Mouse (Mus musculus) kidney, embryonic 15.5 days (tissue): Measurements from ENCODE around the gene Avil. TPM values are rescaled to one million over a fixed set of nuclear protein-coding genes. Genes with fewer than 3 reads are reported as not detected.
"Not testable (repeated sequence)": the region's sequence is repeated elsewhere in the genome, so short reads cannot be mapped to it uniquely, and the experiment has no call there.

Source experiments
- ATAC-seq: fragments of 200-750 bp; cut with Nextera tagmentation; replicated peaks from 2 replicates; pipeline ENCODE4 v1.8.0; 2017; ENCODE audit warnings: moderate TSS enrichment; ENCODE audit not compliant: low FRiP score
- H3K27ac ChIP-seq: fragments of 300-500 bp; sonication (generic); 2 replicates; pipeline ENCODE4 v1.5.1; 2015; ENCODE audit warnings: mild to moderate bottlenecking, inconsistent platforms
- H3K27me3 ChIP-seq: fragments of 300-500 bp; sonication (generic); 2 replicates; pipeline ENCODE4 v1.6.1; 2015; ENCODE audit warnings: inconsistent platforms
- H3K36me3 ChIP-seq: fragments of 300-500 bp; sonication (generic); 2 replicates; pipeline ENCODE4 v1.6.1; 2015; ENCODE audit warnings: inconsistent platforms
- H3K4me1 ChIP-seq: fragments of 300-500 bp; sonication (generic); 2 replicates; pipeline ENCODE4 v1.6.1; 2015; ENCODE audit warnings: inconsistent platforms
- H3K4me2 ChIP-seq: fragments of 300-500 bp; sonication (generic); 2 replicates; pipeline ENCODE4 v1.6.1; 2015; ENCODE audit warnings: moderate library complexity, mild to moderate bottlenecking, inconsistent platforms
- H3K4me3 ChIP-seq: fragments of 300-500 bp; sonication (generic); replicated peaks from 2 replicates; pipeline ENCODE4 v1.5.1; 2015; ENCODE audit warnings: mild to moderate bottlenecking, inconsistent platforms
- H3K9ac ChIP-seq: fragments of 300-500 bp; sonication (generic); 2 replicates; pipeline ENCODE4 v1.6.1; 2015; ENCODE audit warnings: mild to moderate bottlenecking, inconsistent platforms
- H3K9me3 ChIP-seq: fragments of 300-500 bp; sonication (generic); replicated peaks from 2 replicates; pipeline ENCODE4 v1.6.1; 2016; ENCODE audit warnings: inconsistent platforms
- WGBS: fragments of 180-500 bp; shearing (Covaris S2); methylation state at CpG from one replicate; pipeline ENCODE4 v1.1.7; 2015; ENCODE audit warnings: mixed read lengths; 5-methylcytosine and 5-hydroxymethylcytosine counted together
- polyA plus RNA-seq: library from polyadenylated mRNA; unstranded; fragments of >200 nt; fragmentation: Nextera tagmentation; extraction: Ambion mirVana; gene quantifications from 2 replicates; pipeline ENCODE4 v1.2.1, GENCODE M21; 2015

Avil gene
- polyA plus RNA-seq, 1 experiment from 2014 or later = 0.10 TPM

GRCm38 (mm10) chr10:127056490-127056889 lies 56.0 kb downstream of the Avil start:
- Histone ChIP-seq H3K36me3 (peaks cover 25% of the 10 kb centered on the region), H3K4me2 (no peak overlapping the region), H3K9ac (no peak overlapping the region), H3K27ac (no peak overlapping the region), H3K4me3 (no peak overlapping the region), H3K27me3 (peaks cover 30% of the 10 kb centered on the region), H3K9me3 (no peaks in the 10 kb centered on the region), H3K4me1 (peaks cover 30% of the 10 kb centered on the region)
- no peak for ATAC-seq
- 84% methylated on average over 20 of the region's 20 CpGs for WGBS

- peak overlapping the region; percentile 85 for H3K4me3 ChIP-seq
Measured at GRCm38 (mm10) chr10:127058161-127058560, 57.7 kb downstream of the Avil start.

GRCm38 (mm10) chr10:127058708-127059107 lies 58.2 kb downstream of the Avil start:
- H3K4me3 ChIP-seq = peak overlapping the region; percentile 85
- H3K4me2 ChIP-seq = peak overlapping the region; percentile 96
- H3K36me3 ChIP-seq = peaks cover 25% of the 10 kb centered on the region
- H3K9me3 ChIP-seq = no peaks in the 10 kb centered on the region
- WGBS = 6% methylated on average over 8 of the region's 8 CpGs
- H3K27ac ChIP-seq = no peak overlapping the region
- H3K27me3 ChIP-seq = peaks cover 27% of the 10 kb centered on the region
- no peak for ATAC-seq
- H3K4me1 ChIP-seq = peaks cover 36% of the 10 kb centered on the region
- peak overlapping the region; percentile 73 for H3K9ac ChIP-seq

More at GRCm38 (mm10) chr10:127058161-127058560, 57.7 kb downstream of the Avil start:
- Histone ChIP-seq H3K9me3 (no peaks in the 10 kb centered on the region), H3K4me1 (peaks cover 36% of the 10 kb centered on the region), H3K36me3 (peaks cover 25% of the 10 kb centered on the region), H3K27ac (no peak overlapping the region), H3K27me3 (peaks cover 27% of the 10 kb centered on the region), H3K4me2 (peak overlapping the region; percentile 96), H3K9ac (0 out of 2 replicates have a peak overlapping the region, but pooled peaks have one; percentile 0)
- 0 out of 2 replicates have a peak, but pooled peaks have one; percentile 18 for ATAC-seq
- 1% methylated on average over 9 of the region's 9 CpGs for WGBS

- Histone ChIP-seq H3K27ac (peak overlapping the region; percentile 58), H3K36me3 (peaks cover 25% of the 10 kb centered on the region), H3K4me2 (peak overlapping the region; percentile 96), H3K9me3 (no peaks in the 10 kb centered on the region), H3K4me3 (peak overlapping the region; percentile 85), H3K4me1 (peaks cover 36% of the 10 kb centered on the region), H3K9ac (peak overlapping the region; percentile 73), H3K27me3 (peaks cover 27% of the 10 kb centered on the region)
- no peak for ATAC-seq
- WGBS = under 1% methylated on average over 34 of the region's 92 CpGs
Measured at GRCm38 (mm10) chr10:127059174-127059967, 58.9 kb downstream of the Avil start.

GRCm38 (mm10) chr10:127059968-127060916 lies 59.7 kb downstream of the Avil start, which contains the start of gene March9:
TSS of gene March9 (minus strand) at chr10:127060184.
- Histone ChIP-seq H3K4me1 (peaks cover 45% of the 10 kb centered on the region), H3K27ac (peak within 1 kb of the TSS; percentile 58), H3K4me2 (peak within 1 kb of the TSS; percentile 96), H3K27me3 (peaks cover 27% of the 10 kb centered on the region), H3K9me3 (no peaks in the 10 kb centered on the region), H3K9ac (peak within 1 kb of the TSS; percentile 73), H3K36me3 (peaks cover 32% of the 10 kb centered on the region), H3K4me3 (peak within 1 kb of the TSS; percentile 85)
- ATAC-seq = peak; percentile 30; the same call in 1 of the 2 replicates
- 2% methylated on average over 56 of the region's 72 CpGs for WGBS

GRCm38 (mm10) chr10:127061085-127061484 lies 60.6 kb downstream of the Avil start:
- H3K4me2 ChIP-seq = peak overlapping the region; percentile 96; the same call in 1 of the 2 replicates
- 0 out of 2 replicates have a peak overlapping the region, but pooled peaks have one; percentile 58 for H3K27ac ChIP-seq
- peaks cover 33% of the 10 kb centered on the region for H3K36me3 ChIP-seq
- no peak overlapping the region for H3K9ac ChIP-seq
- peak overlapping the region; percentile 85 for H3K4me3 ChIP-seq
- 43% methylated on average over 5 of the region's 5 CpGs for WGBS
- peaks cover 52% of the 10 kb centered on the region for H3K4me1 ChIP-seq
- ATAC-seq = no peak
- peaks cover 27% of the 10 kb centered on the region for H3K27me3 ChIP-seq
- no peaks in the 10 kb centered on the region for H3K9me3 ChIP-seq

- Histone ChIP-seq H3K9ac (no peak overlapping the region), H3K4me1 (peaks cover 52% of the 10 kb centered on the region), H3K27me3 (peaks cover 27% of the 10 kb centered on the region), H3K9me3 (no peaks in the 10 kb centered on the region), H3K4me3 (no peak overlapping the region), H3K4me2 (no peak overlapping the region), H3K27ac (no peak overlapping the region), H3K36me3 (peaks cover 33% of the 10 kb centered on the region)
- WGBS = 74% methylated on average over 2 of the region's 2 CpGs
- ATAC-seq = no peak
Measured at GRCm38 (mm10) chr10:127061513-127061912, 61.0 kb downstream of the Avil start.

GRCm38 (mm10) chr10:127062101-127062500 lies 61.6 kb downstream of the Avil start:
- WGBS = 88% methylated on average over 4 of the region's 4 CpGs
- H3K27ac ChIP-seq, H3K4me3 ChIP-seq, H3K4me2 ChIP-seq, ATAC-seq, H3K9ac ChIP-seq, H3K9me3 ChIP-seq: not testable (repeated sequence)
- Histone ChIP-seq H3K4me1 (peaks cover 52% of the 10 kb centered on the region), H3K36me3 (peaks cover 33% of the 10 kb centered on the region), H3K27me3 (peaks cover 27% of the 10 kb centered on the region)

- Histone ChIP-seq H3K9ac (no peak overlapping the region), H3K9me3 (no peaks in the 10 kb centered on the region), H3K4me1 (peaks cover 52% of the 10 kb centered on the region), H3K4me2 (no peak overlapping the region), H3K27me3 (peaks cover 27% of the 10 kb centered on the region), H3K27ac (0 out of 2 replicates have a peak overlapping the region, but pooled peaks have one; percentile 23), H3K4me3 (no peak overlapping the region), H3K36me3 (peaks cover 33% of the 10 kb centered on the region)
- no peak for ATAC-seq
- 76% methylated on average over 5 of the region's 5 CpGs for WGBS
Measured at GRCm38 (mm10) chr10:127062503-127062902, 62.0 kb downstream of the Avil start.

- H3K9ac ChIP-seq = peak within 1 kb of the TSS; percentile 96
- H3K4me2 ChIP-seq = peak within 1 kb of the TSS; percentile 77
- peak; percentile 92 for ATAC-seq
- H3K4me1 ChIP-seq = peaks cover 53% of the 10 kb centered on the region
- H3K27ac ChIP-seq = peak within 1 kb of the TSS; percentile 88
- H3K36me3 ChIP-seq = peaks cover 39% of the 10 kb centered on the region
- under 1% methylated on average over 46 of the region's 46 CpGs for WGBS
- H3K4me3 ChIP-seq = peak within 1 kb of the TSS; percentile 89
- peaks cover 26% of the 10 kb centered on the region for H3K27me3 ChIP-seq
- no peaks in the 10 kb centered on the region for H3K9me3 ChIP-seq
Measured at GRCm38 (mm10) chr10:127063239-127063872, 62.8 kb downstream of the Avil start, which contains the start of gene Cdk4. TSS of gene Cdk4 (plus strand) at chr10:127063534.
